In the genomic region with DNA sequence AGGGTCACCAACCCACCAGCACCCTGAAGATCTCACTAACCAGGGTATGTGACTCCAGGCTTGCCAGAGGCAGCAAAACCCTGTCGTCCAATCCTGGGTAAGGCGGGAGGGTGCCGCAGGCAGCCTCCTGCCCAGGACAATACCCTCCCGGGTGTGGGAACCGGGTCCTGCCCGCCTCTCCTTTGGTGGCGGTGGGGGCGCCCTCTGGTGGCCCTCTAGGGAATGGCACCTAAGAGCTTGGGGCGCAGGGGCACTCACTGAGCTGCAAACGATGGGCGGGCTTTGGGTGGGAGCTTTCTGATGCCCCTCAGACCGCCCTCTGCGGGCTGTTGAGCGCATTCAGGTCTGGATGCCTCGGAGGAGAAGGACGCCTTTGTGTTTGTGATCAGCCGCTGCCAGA, we compare ENCODE assay signal across 8 mouse cellular contexts. TPM values are rescaled to one million over a fixed set of nuclear protein-coding genes. Genes with fewer than 3 reads are reported as not detected.
DNase-seq lines count a peak whose midpoint lies in the region; ATAC-seq lines count a peak whose summit lies in the region.

No protein-coding gene starts in this region.

- peak overlapping the region; percentile 78 for H3K4me3 ChIP-seq in hindbrain, embryonic 13.5 days

- ATAC-seq in hindbrain, embryonic 13.5 days (ENCODE audit: low FRiP score) = peak; percentile 40

- peaks cover 46% of the 10 kb centered on the region for H3K4me1 ChIP-seq in hindbrain, embryonic 13.5 days (replicated peaks)

- no peaks in the 10 kb centered on the region for H3K9me3 ChIP-seq in hindbrain, embryonic 13.5 days

- no peaks in the 10 kb centered on the region for H3K36me3 ChIP-seq in hindbrain, embryonic 13.5 days

- peak overlapping the region; percentile 73 for H3K27ac ChIP-seq in hindbrain, embryonic 13.5 days

- H3K27me3 ChIP-seq in hindbrain, embryonic 13.5 days = peaks cover 33% of the 10 kb centered on the region

- 0% methylated on average over 17 of the region's 17 CpGs for WGBS in hindbrain, embryonic 13.5 days

- peak overlapping the region; percentile 99 for H3K4me2 ChIP-seq in hindbrain, embryonic 13.5 days

- H3K9ac ChIP-seq in hindbrain, embryonic 13.5 days = peak overlapping the region; percentile 70

- DNase-seq in WW6 (ENCODE audit: low read depth, low spot score) = peak; percentile 70
- peak; percentile 87 for DNase-seq in cerebellum, adult 9-11 months
- peak; percentile 72 to 83 for DNase-seq in frontal cortex, postnatal 25 days (ENCODE audit: low spot score in 2 of 2)
- DNase-seq in left cerebral cortex, adult 11 months (ENCODE audit: low spot score) = peak; percentile 59
- DNase-seq in lung, postnatal 4 days = peak; percentile 84 to 89
- DNase-seq in right cerebral cortex, adult 2 months (ENCODE audit: low spot score in 2 of 2) = peak; percentile 79 to 85
- peak; percentile 36 for DNase-seq in urinary bladder, postnatal 10 days (ENCODE audit: low spot score)

RNA-seq across cellular contexts. Expression of a gene that starts 2.0 kb away (rescaled TPM):
- polyA plus RNA-seq in hindbrain, embryonic 13.5 days (2015; fragmentation: Nextera tagmentation; extraction: Ambion mirVana) = 5.2 and 7.5 TPM in 2 replicates

Comparison
In these comparisons a context has a peak if more than half of its experiments do, and no peak if none do; other contexts are left out.
1. Peak in every context shown above with its lines: DNase-seq, ATAC-seq, H3K4me3 ChIP-seq and H3K27ac ChIP-seq.
2. DNase-seq: peak in every context shown above with its lines; median percentile 87 in cerebellum, adult 9-11 months; 86 in lung, postnatal 4 days; 82 in right cerebral cortex, adult 2 months; 78 in frontal cortex, postnatal 25 days; 70 in WW6; 59 in left cerebral cortex, adult 11 months; 36 in urinary bladder, postnatal 10 days.